9 mouse cellular contexts compared by ENCODE assay signal in the genomic region with DNA sequence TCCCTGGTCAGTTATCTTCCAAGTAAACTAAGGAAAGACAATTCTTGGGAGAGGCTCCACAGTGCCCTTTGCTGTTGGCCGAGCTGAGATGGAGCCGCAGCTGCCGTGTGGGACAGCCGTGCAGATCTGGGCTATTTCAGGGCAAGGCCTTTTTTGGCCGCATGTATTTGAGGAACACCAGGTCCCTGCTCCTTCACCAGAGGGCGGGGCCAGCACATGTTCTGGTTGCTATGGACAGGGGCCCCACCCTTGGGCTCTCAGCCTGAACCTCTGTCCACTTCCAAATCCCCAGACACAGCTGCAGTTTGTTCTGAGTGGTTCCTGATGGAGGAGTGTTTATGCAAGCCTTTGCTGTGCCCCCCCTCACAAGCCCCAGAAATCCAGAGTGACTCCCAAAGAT. TPM values are rescaled to one million over a fixed set of nuclear protein-coding genes. Genes with fewer than 3 reads are reported as not detected.
DNase-seq lines count a peak whose midpoint lies in the region; ATAC-seq lines count a peak whose summit lies in the region.
"Had no signal": no experiment of that assay in that cellular context is flagged by ENCODE, and none has a peak within 500 bp of the region (broad histone marks: within the 10 kb centered on the region; RNA-seq: fewer than 3 reads in every experiment).

No protein-coding gene starts in this region.

- no peak overlapping the region for H3K4me3 ChIP-seq in lung, embryonic 15.5 days
- H3K4me3 ChIP-seq in neural tube, embryonic 15.5 days (replicated peaks) = no peak overlapping the region
- H3K4me3 ChIP-seq in hindbrain, embryonic 13.5 days = no peak overlapping the region

- H3K27me3 ChIP-seq in lung, embryonic 15.5 days = no peaks in the 10 kb centered on the region; the same call in 1 of the 2 replicates
- peaks cover under 1% of the 10 kb centered on the region; the same call in 1 of the 2 replicates for H3K27me3 ChIP-seq in neural tube, embryonic 15.5 days (replicated peaks)
- H3K27me3 ChIP-seq in hindbrain, embryonic 13.5 days = peaks cover 3% of the 10 kb centered on the region

- no peak for ATAC-seq in lung, embryonic 15.5 days (ENCODE audit: borderline replicate concordance, extremely low read depth, low FRiP score, low TSS enrichment)
- ATAC-seq in neural tube, embryonic 15.5 days (ENCODE audit: low FRiP score) = no peak
- no peak for ATAC-seq in hindbrain, embryonic 13.5 days (ENCODE audit: low FRiP score)

- peaks cover 55% of the 10 kb centered on the region for H3K4me1 ChIP-seq in lung, embryonic 15.5 days
- H3K4me1 ChIP-seq in neural tube, embryonic 15.5 days = peaks cover 27% of the 10 kb centered on the region
- H3K4me1 ChIP-seq in hindbrain, embryonic 13.5 days (replicated peaks) = peaks cover 26% of the 10 kb centered on the region

- no peak overlapping the region for H3K9ac ChIP-seq in lung, embryonic 15.5 days
- no peak overlapping the region for H3K9ac ChIP-seq in neural tube, embryonic 15.5 days (replicated peaks)
- no peak overlapping the region for H3K9ac ChIP-seq in hindbrain, embryonic 13.5 days

- no peaks in the 10 kb centered on the region for H3K9me3 ChIP-seq in lung, embryonic 15.5 days
- no peaks in the 10 kb centered on the region for H3K9me3 ChIP-seq in neural tube, embryonic 15.5 days (replicated peaks)
- H3K9me3 ChIP-seq in hindbrain, embryonic 13.5 days = no peaks in the 10 kb centered on the region

- H3K36me3 ChIP-seq in lung, embryonic 15.5 days = no peaks in the 10 kb centered on the region
- no peaks in the 10 kb centered on the region for H3K36me3 ChIP-seq in neural tube, embryonic 15.5 days
- H3K36me3 ChIP-seq in hindbrain, embryonic 13.5 days = no peaks in the 10 kb centered on the region

- no peak overlapping the region for H3K4me2 ChIP-seq in lung, embryonic 15.5 days
- no peak overlapping the region for H3K4me2 ChIP-seq in neural tube, embryonic 15.5 days
- no peak overlapping the region for H3K4me2 ChIP-seq in hindbrain, embryonic 13.5 days

- WGBS in lung, embryonic 15.5 days = 60% methylated on average over 6 of the region's 6 CpGs
- WGBS in neural tube, embryonic 15.5 days = 85% methylated on average over 6 of the region's 6 CpGs
- WGBS in hindbrain, embryonic 13.5 days = 83% methylated on average over 6 of the region's 6 CpGs

- peak; percentile 72 for DNase-seq in 3T3-L1 (ENCODE audit: low read depth, low spot score)
- DNase-seq in gastrocnemius, adult 18-20 months (ENCODE audit: low spot score) = peak; percentile 91
- peak; percentile 75 for DNase-seq in heart, postnatal 4 days
- no peak for DNase-seq in layer of hippocampus, adult 18-20 months (ENCODE audit: low spot score in 2 of 2)
- no peak for DNase-seq in ovary, adult 18-20 months (ENCODE audit: low spot score)
- DNase-seq: midbrain, embryonic 14.5 days had no signal

- peak overlapping the region; percentile 91 for H3K27ac ChIP-seq in lung, embryonic 15.5 days
- no peak overlapping the region for H3K27ac ChIP-seq in neural tube, embryonic 15.5 days (replicated peaks)
- H3K27ac ChIP-seq in hindbrain, embryonic 13.5 days = no peak overlapping the region

RNA-seq across cellular contexts. Expression of a gene that starts 13.6 kb away (rescaled TPM):
- 10 to 100 TPM; 91.4 to 92.8 TPM for total RNA-seq in gastrocnemius, adult 18-20 months (2021)
- 100 to 1,000 TPM; 107 TPM for total RNA-seq in heart, postnatal 4 days (2021)
- 58.0 and 67.9 TPM in 2 replicates for polyA plus RNA-seq in lung, embryonic 15.5 days (2015; fragmentation: Nextera tagmentation; extraction: Ambion mirVana)
- total RNA-seq in layer of hippocampus, adult 18-20 months (2021) = 100 to 1,000 TPM; 450 to 480 TPM
- polyA plus RNA-seq in neural tube, embryonic 15.5 days (2015; fragmentation: Nextera tagmentation; extraction: Ambion mirVana) = 162 and 167 TPM in 2 replicates
- polyA plus RNA-seq in hindbrain, embryonic 13.5 days (2015; fragmentation: Nextera tagmentation; extraction: Ambion mirVana) = 129 and 133 TPM in 2 replicates

RNA-seq across cellular contexts. Expression of a gene that starts 22.6 kb away (rescaled TPM):
- total RNA-seq in gastrocnemius, adult 18-20 months (2021) = under 1 TPM; 0.23 to 0.88 TPM
- total RNA-seq in heart, postnatal 4 days (2021) = under 1 TPM; 0.88 to 0.95 TPM
- 4.1 and 6.4 TPM in 2 replicates for polyA plus RNA-seq in lung, embryonic 15.5 days (2015; fragmentation: Nextera tagmentation; extraction: Ambion mirVana)
- 1 to 10 TPM; 1.6 to 3.0 TPM for total RNA-seq in layer of hippocampus, adult 18-20 months (2021)
- polyA plus RNA-seq in neural tube, embryonic 15.5 days (2015; fragmentation: Nextera tagmentation; extraction: Ambion mirVana) = 1.0 and 7.1 TPM in 2 replicates
- 1.5 and 2.0 TPM in 2 replicates for polyA plus RNA-seq in hindbrain, embryonic 13.5 days (2015; fragmentation: Nextera tagmentation; extraction: Ambion mirVana)

RNA-seq across cellular contexts. Expression of a gene that starts 26.6 kb away (rescaled TPM):
- 1 to 10 TPM; 8.1 to 9.6 TPM for total RNA-seq in gastrocnemius, adult 18-20 months (2021)
- 10 to 100 TPM; 47.1 to 50.9 TPM for total RNA-seq in heart, postnatal 4 days (2021)
- polyA plus RNA-seq in lung, embryonic 15.5 days (2015; fragmentation: Nextera tagmentation; extraction: Ambion mirVana) = 24.9 and 25.9 TPM in 2 replicates
- total RNA-seq in layer of hippocampus, adult 18-20 months (2021) = 1 to 10 TPM; 4.8 to 6.2 TPM
- 9.8 TPM in 2 replicates for polyA plus RNA-seq in neural tube, embryonic 15.5 days (2015; fragmentation: Nextera tagmentation; extraction: Ambion mirVana)
- 3.9 and 4.5 TPM in 2 replicates for polyA plus RNA-seq in hindbrain, embryonic 13.5 days (2015; fragmentation: Nextera tagmentation; extraction: Ambion mirVana)

RNA-seq across cellular contexts. Expression of a gene that starts 30.5 kb away (rescaled TPM):
- total RNA-seq in gastrocnemius, adult 18-20 months (2021) = 1 to 10 TPM; 4.2 to 4.6 TPM
- total RNA-seq in heart, postnatal 4 days (2021) = 1 to 10 TPM; 4.3 to 4.8 TPM
- 3.7 and 4.3 TPM in 2 replicates for polyA plus RNA-seq in lung, embryonic 15.5 days (2015; fragmentation: Nextera tagmentation; extraction: Ambion mirVana)
- 1 to 10 TPM; 6.7 to 8.3 TPM for total RNA-seq in layer of hippocampus, adult 18-20 months (2021)
- polyA plus RNA-seq in neural tube, embryonic 15.5 days (2015; fragmentation: Nextera tagmentation; extraction: Ambion mirVana) = 3.4 and 4.1 TPM in 2 replicates
- polyA plus RNA-seq in hindbrain, embryonic 13.5 days (2015; fragmentation: Nextera tagmentation; extraction: Ambion mirVana) = 1.9 and 2.3 TPM in 2 replicates

RNA-seq across cellular contexts. Expression of a gene that starts 38.3 kb away (rescaled TPM):
- total RNA-seq in gastrocnemius, adult 18-20 months (2021) = 10 to 100 TPM; 48.4 to 52.9 TPM
- total RNA-seq in heart, postnatal 4 days (2021) = 10 to 100 TPM; 52.5 to 55.3 TPM
- 89.5 and 94.7 TPM in 2 replicates for polyA plus RNA-seq in lung, embryonic 15.5 days (2015; fragmentation: Nextera tagmentation; extraction: Ambion mirVana)
- 10 to 100 TPM; 60.2 to 61.2 TPM for total RNA-seq in layer of hippocampus, adult 18-20 months (2021)
- 82.2 and 95.1 TPM in 2 replicates for polyA plus RNA-seq in neural tube, embryonic 15.5 days (2015; fragmentation: Nextera tagmentation; extraction: Ambion mirVana)
- 76.4 and 78.2 TPM in 2 replicates for polyA plus RNA-seq in hindbrain, embryonic 13.5 days (2015; fragmentation: Nextera tagmentation; extraction: Ambion mirVana)

Comparison
In these comparisons a context has a peak if more than half of its experiments do, and no peak if none do; other contexts are left out.
1. DNase-seq: peak in 3T3-L1 (single experiment), gastrocnemius, adult 18-20 months (single experiment) and heart, postnatal 4 days (single experiment); none in layer of hippocampus, adult 18-20 months (0 of 2) and ovary, adult 18-20 months (single experiment).
2. RNA of a gene that starts 13.6 kb away (total RNA-seq): 450 to 480 TPM in layer of hippocampus, adult 18-20 months; 107 TPM in heart, postnatal 4 days and 91.4 to 92.8 TPM in gastrocnemius, adult 18-20 months; every median in the first group is over 4 times any median in the second.
3. RNA of a gene that starts 26.6 kb away (total RNA-seq): 47.1 to 50.9 TPM in heart, postnatal 4 days; 8.1 to 9.6 TPM in gastrocnemius, adult 18-20 months and 4.8 to 6.2 TPM in layer of hippocampus, adult 18-20 months; every median in the first group is over 4 times any median in the second.